Comparison of ENCODE assay signal across 11 mouse cellular contexts in the genomic region with DNA sequence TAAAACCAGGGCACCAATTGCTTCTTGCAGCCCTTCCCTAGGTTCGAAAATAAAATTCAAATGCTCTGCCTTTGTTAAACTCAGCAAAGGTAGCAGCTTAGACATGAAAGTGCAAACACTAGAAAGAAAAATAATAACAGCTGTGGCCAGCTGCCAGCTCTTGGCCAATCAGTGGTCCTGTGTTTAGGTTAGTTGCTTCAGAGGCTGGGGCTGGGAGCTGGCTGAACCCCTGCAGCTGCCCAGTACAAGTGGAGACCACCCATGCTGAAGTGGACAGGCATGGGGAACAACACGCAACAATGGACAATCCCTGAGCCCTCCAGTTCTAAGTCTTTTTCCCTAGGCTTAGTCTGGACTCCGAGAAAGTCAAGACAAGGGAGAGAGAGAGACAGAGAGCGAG.
DNase-seq lines count a peak whose midpoint lies in the region; ATAC-seq and TF ChIP-seq lines count a peak whose summit lies in the region.
"Had no signal": no experiment of that assay in that cellular context is flagged by ENCODE, and none has a peak within 500 bp of the region (broad histone marks: within the 10 kb centered on the region; RNA-seq: fewer than 3 reads in every experiment).

No protein-coding gene starts in this region.

- peak; percentile 21 for DNase-seq in forebrain, embryonic 10.5 days (ENCODE audit: extremely low spot score, low spot score)
- DNase-seq in midbrain, embryonic 10.5 days (ENCODE audit: low spot score): peak; percentile 43
- no peak for DNase-seq in midbrain, postnatal 0 days (ENCODE audit: low spot score)
- DNase-seq in limb, embryonic 10.5 days (ENCODE audit: low spot score): peak; percentile 58
- DNase-seq in spleen, postnatal 14 days (ENCODE audit: low spot score in 2 of 2): no peak
- DNase-seq: cerebellum, adult 11-12 months; kidney, adult 8-10 months had no signal

- no peak for ATAC-seq in forebrain, embryonic 12.5 days (ENCODE audit: low FRiP score)
- no peak for ATAC-seq in midbrain, postnatal 0 days (ENCODE audit: low FRiP score)
- ATAC-seq in frontal cortex, adult (ENCODE audit: low TSS enrichment): no peak

- no peak overlapping the region for H3K27ac ChIP-seq in forebrain, embryonic 10.5 days
- no peak overlapping the region for H3K27ac ChIP-seq in forebrain, embryonic 12.5 days
- 0 out of 2 replicates have a peak overlapping the region, but pooled peaks have one; percentile 38 for H3K27ac ChIP-seq in midbrain, embryonic 10.5 days (replicated peaks)
- H3K27ac ChIP-seq in midbrain, postnatal 0 days (ENCODE audit: low read depth, low read length): no peak overlapping the region
- peak overlapping the region; percentile 78 for H3K27ac ChIP-seq in limb, embryonic 10.5 days

- H3K4me3 ChIP-seq in forebrain, embryonic 10.5 days: no peak overlapping the region
- no peak overlapping the region for H3K4me3 ChIP-seq in forebrain, embryonic 12.5 days (replicated peaks)
- no peak overlapping the region for H3K4me3 ChIP-seq in midbrain, embryonic 10.5 days
- no peak overlapping the region for H3K4me3 ChIP-seq in midbrain, postnatal 0 days (ENCODE audit: low read depth, low read length)
- no peak overlapping the region for H3K4me3 ChIP-seq in limb, embryonic 10.5 days
- H3K4me3 ChIP-seq in myocyte: no peak overlapping the region

- no peaks in the 10 kb centered on the region for H3K79me2 ChIP-seq in myocyte (ENCODE audit: control insufficient read depth, insufficient read depth)

- no peak for TF ChIP-seq CTCF in midbrain, postnatal 0 days (IDR thresholded peaks at IDR 0.05)

- no peak for TF ChIP-seq POLR2A in myocyte (IDR thresholded peaks at IDR 0.05; ENCODE audit: insufficient read length, low read depth)

- H3K27me3 ChIP-seq in forebrain, embryonic 10.5 days (ENCODE audit: poor library complexity, severe bottlenecking): no peaks in the 10 kb centered on the region
- H3K27me3 ChIP-seq in forebrain, embryonic 12.5 days: no peaks in the 10 kb centered on the region
- H3K27me3 ChIP-seq in midbrain, embryonic 10.5 days (ENCODE audit: low read depth, poor library complexity, severe bottlenecking): no peaks in the 10 kb centered on the region
- H3K27me3 ChIP-seq in midbrain, postnatal 0 days (ENCODE audit: insufficient read depth, low read length): no peaks in the 10 kb centered on the region
- no peaks in the 10 kb centered on the region for H3K27me3 ChIP-seq in limb, embryonic 10.5 days (ENCODE audit: low read depth, poor library complexity, severe bottlenecking)
- no peaks in the 10 kb centered on the region for H3K27me3 ChIP-seq in myocyte (ENCODE audit: control insufficient read depth, insufficient read depth, insufficient read length)

- H3ac ChIP-seq in myocyte (ENCODE audit: control insufficient read depth, insufficient read length): no peak overlapping the region

- no peaks in the 10 kb centered on the region for H3K36me3 ChIP-seq in forebrain, embryonic 10.5 days (replicated peaks)
- H3K36me3 ChIP-seq in forebrain, embryonic 12.5 days (replicated peaks): no peaks in the 10 kb centered on the region
- no peaks in the 10 kb centered on the region for H3K36me3 ChIP-seq in midbrain, embryonic 10.5 days
- H3K36me3 ChIP-seq in midbrain, postnatal 0 days (ENCODE audit: insufficient read depth, low read length): no peaks in the 10 kb centered on the region
- H3K36me3 ChIP-seq in limb, embryonic 10.5 days: no peaks in the 10 kb centered on the region
- H3K36me3 ChIP-seq in myocyte (ENCODE audit: control insufficient read depth, insufficient read depth): no peaks in the 10 kb centered on the region
- H3K36me3 ChIP-seq: G1E had no signal

- no peak overlapping the region for H3K4me2 ChIP-seq in forebrain, embryonic 12.5 days
- no peak overlapping the region for H3K4me2 ChIP-seq in midbrain, postnatal 0 days (ENCODE audit: low read depth, low read length, poor library complexity, severe bottlenecking)
- H3K4me2 ChIP-seq in myocyte (ENCODE audit: low read depth): peak overlapping the region; percentile 26

- 52% methylated on average over 4 of the region's 4 CpGs for WGBS in forebrain, embryonic 10.5 days
- 32% methylated on average over 4 of the region's 4 CpGs for WGBS in forebrain, embryonic 12.5 days
- 40% methylated on average over 4 of the region's 4 CpGs for WGBS in midbrain, embryonic 10.5 days
- 45% methylated on average over 4 of the region's 4 CpGs for WGBS in midbrain, postnatal 0 days
- 58% methylated on average over 4 of the region's 4 CpGs for WGBS in limb, embryonic 10.5 days

- H3K9me3 ChIP-seq in forebrain, embryonic 10.5 days: no peaks in the 10 kb centered on the region
- no peaks in the 10 kb centered on the region for H3K9me3 ChIP-seq in forebrain, embryonic 12.5 days
- no peaks in the 10 kb centered on the region for H3K9me3 ChIP-seq in midbrain, embryonic 10.5 days (replicated peaks)
- H3K9me3 ChIP-seq in midbrain, postnatal 0 days (ENCODE audit: low read length): no peaks in the 10 kb centered on the region
- no peaks in the 10 kb centered on the region for H3K9me3 ChIP-seq in limb, embryonic 10.5 days (replicated peaks)
- H3K9me3 ChIP-seq: G1E had no signal

- H3K4me1 ChIP-seq in forebrain, embryonic 10.5 days: peaks cover 6% of the 10 kb centered on the region; the same call in 1 of the 2 replicates
- H3K4me1 ChIP-seq in forebrain, embryonic 12.5 days: no peaks in the 10 kb centered on the region
- H3K4me1 ChIP-seq in midbrain, embryonic 10.5 days: peaks cover 6% of the 10 kb centered on the region
- H3K4me1 ChIP-seq in midbrain, postnatal 0 days (ENCODE audit: insufficient read depth, low read length): no peaks in the 10 kb centered on the region
- peaks cover 21% of the 10 kb centered on the region for H3K4me1 ChIP-seq in limb, embryonic 10.5 days

- no peak overlapping the region for H3K9ac ChIP-seq in forebrain, embryonic 12.5 days
- no peak overlapping the region for H3K9ac ChIP-seq in midbrain, postnatal 0 days (replicated peaks; ENCODE audit: low read length, poor library complexity, severe bottlenecking)

TF ChIP-seq in myocyte, 11 proteins besides CTCF, POLR2A, EP300 and RAD21:
- no peak for TF ChIP-seq REST (IDR thresholded peaks at IDR 0.05; ENCODE audit: insufficient read depth, insufficient read length)
- no peak for TF ChIP-seq E2F4 (IDR thresholded peaks at IDR 0.05; ENCODE audit: insufficient read depth)
- no peak for TF ChIP-seq TCF3 (IDR thresholded peaks at IDR 0.05; ENCODE audit: insufficient read length, low read depth)
- no peak for TF ChIP-seq MYOG (IDR thresholded peaks at IDR 0.05; ENCODE audit: control insufficient read depth in 1 of 3, insufficient read depth in 1 of 3, insufficient read length in 2 of 3, low read depth in 2 of 3)

Comparison
In these comparisons a context has a peak if more than half of its experiments do, and no peak if none do; other contexts are left out.
1. DNase-seq: peak in forebrain, embryonic 10.5 days (single experiment), midbrain, embryonic 10.5 days (single experiment) and limb, embryonic 10.5 days (single experiment); none in midbrain, postnatal 0 days (single experiment) and spleen, postnatal 14 days (0 of 2).
2. H3K27ac ChIP-seq: peak in midbrain, embryonic 10.5 days (single experiment) and limb, embryonic 10.5 days (single experiment); none in forebrain, embryonic 10.5 days (single experiment), forebrain, embryonic 12.5 days (single experiment) and midbrain, postnatal 0 days (single experiment).